Comparison of ENCODE assay signal across 8 mouse cellular contexts in genomic region chr11:33962688-33963407, GRCm38 (mm10). TPM values are rescaled to one million over a fixed set of nuclear protein-coding genes. Genes with fewer than 3 reads are reported as not detected.
DNase-seq lines count a peak whose midpoint lies in the region; ATAC-seq lines count a peak whose summit lies in the region.

Gene Kcnmb1 (plus strand): TSS chr11:33963013.

- no peak within 1 kb of the TSS for H3K9ac ChIP-seq in hindbrain, embryonic 13.5 days
- H3K9ac ChIP-seq in hindbrain, embryonic 16.5 days (ENCODE audit: low read depth, low read length) = no peak within 1 kb of the TSS
- peak within 1 kb of the TSS; percentile 4; the same call in 1 of the 2 replicates for H3K9ac ChIP-seq in heart, embryonic 11.5 days (ENCODE audit: low read depth, low read length)
- no peak within 1 kb of the TSS for H3K9ac ChIP-seq in kidney, embryonic 15.5 days
- no peak within 1 kb of the TSS for H3K9ac ChIP-seq in neural tube, embryonic 12.5 days

- no peak within 1 kb of the TSS for H3K4me3 ChIP-seq in hindbrain, embryonic 13.5 days
- no peak within 1 kb of the TSS for H3K4me3 ChIP-seq in hindbrain, embryonic 16.5 days (ENCODE audit: low read length)
- 0 out of 2 replicates have a peak within 1 kb of the TSS, but pooled peaks have one; percentile 2 for H3K4me3 ChIP-seq in heart, embryonic 11.5 days (ENCODE audit: low read depth, low read length)
- H3K4me3 ChIP-seq in kidney, embryonic 15.5 days (replicated peaks) = no peak within 1 kb of the TSS
- H3K4me3 ChIP-seq in neural tube, embryonic 12.5 days = no peak within 1 kb of the TSS

- H3K36me3 ChIP-seq in hindbrain, embryonic 13.5 days = no peaks in the 10 kb centered on the region
- no peaks in the 10 kb centered on the region for H3K36me3 ChIP-seq in hindbrain, embryonic 16.5 days (ENCODE audit: control insufficient read depth, insufficient read depth, low read length)
- H3K36me3 ChIP-seq in heart, embryonic 11.5 days (ENCODE audit: control insufficient read depth, insufficient read depth, low read length) = no peaks in the 10 kb centered on the region
- H3K36me3 ChIP-seq in kidney, embryonic 15.5 days = no peaks in the 10 kb centered on the region
- no peaks in the 10 kb centered on the region for H3K36me3 ChIP-seq in neural tube, embryonic 12.5 days

- 44% methylated on average over 6 of the region's 6 CpGs for WGBS in hindbrain, embryonic 13.5 days
- WGBS in hindbrain, embryonic 16.5 days = 56% methylated on average over 6 of the region's 6 CpGs
- WGBS in heart, embryonic 11.5 days (ENCODE audit: insufficient replicate concordance) = 11% methylated on average over 6 of the region's 6 CpGs
- 13% methylated on average over 6 of the region's 6 CpGs for WGBS in kidney, embryonic 15.5 days
- 45% methylated on average over 6 of the region's 6 CpGs for whole genome bisulfite sequencing in neural tube, embryonic 12.5 days

- no peak for ATAC-seq in hindbrain, embryonic 13.5 days (ENCODE audit: low FRiP score)
- ATAC-seq in hindbrain, embryonic 16.5 days = no peak
- peak; percentile 67 for ATAC-seq in heart, embryonic 11.5 days (replicated peaks; ENCODE audit: insufficient number of reproducible peaks, low FRiP score, low TSS enrichment)
- ATAC-seq in kidney, embryonic 15.5 days (replicated peaks; ENCODE audit: low FRiP score) = peak; percentile 87
- peak; percentile 13; the same call in 1 of the 2 replicates for ATAC-seq in neural tube, embryonic 12.5 days (ENCODE audit: low FRiP score, low read depth)

- peak within 1 kb of the TSS; percentile 20; the same call in 1 of the 2 replicates for H3K27ac ChIP-seq in hindbrain, embryonic 13.5 days
- no peak within 1 kb of the TSS for H3K27ac ChIP-seq in hindbrain, embryonic 16.5 days (ENCODE audit: low read depth, low read length)
- peak within 1 kb of the TSS; percentile 70 for H3K27ac ChIP-seq in heart, embryonic 11.5 days (ENCODE audit: low read depth, low read length)
- H3K27ac ChIP-seq in kidney, embryonic 15.5 days = peak within 1 kb of the TSS; percentile 62
- no peak within 1 kb of the TSS for H3K27ac ChIP-seq in neural tube, embryonic 12.5 days

- H3K4me1 ChIP-seq in hindbrain, embryonic 13.5 days (replicated peaks) = peaks cover 12% of the 10 kb centered on the region; the same call in 1 of the 2 replicates
- H3K4me1 ChIP-seq in hindbrain, embryonic 16.5 days (ENCODE audit: control insufficient read depth, insufficient read depth, low read depth, low read length) = no peaks in the 10 kb centered on the region
- H3K4me1 ChIP-seq in heart, embryonic 11.5 days (ENCODE audit: control insufficient read depth, insufficient read depth, low read length) = peaks cover 16% of the 10 kb centered on the region
- H3K4me1 ChIP-seq in kidney, embryonic 15.5 days = peaks cover 7% of the 10 kb centered on the region; the same call in 1 of the 2 replicates
- H3K4me1 ChIP-seq in neural tube, embryonic 12.5 days = peaks cover 6% of the 10 kb centered on the region

- H3K27me3 ChIP-seq in hindbrain, embryonic 13.5 days = no peaks in the 10 kb centered on the region
- no peaks in the 10 kb centered on the region for H3K27me3 ChIP-seq in hindbrain, embryonic 16.5 days (replicated peaks; ENCODE audit: control insufficient read depth, insufficient read depth, low read length)
- H3K27me3 ChIP-seq in heart, embryonic 11.5 days (ENCODE audit: control insufficient read depth, insufficient read depth, low read length) = no peaks in the 10 kb centered on the region
- no peaks in the 10 kb centered on the region for H3K27me3 ChIP-seq in kidney, embryonic 15.5 days
- no peaks in the 10 kb centered on the region for H3K27me3 ChIP-seq in neural tube, embryonic 12.5 days (replicated peaks)

- no peak for DNase-seq in MN1 (ENCODE audit: low spot score)
- DNase-seq in thymus, adult 18-20 months = no peak
- no peak for DNase-seq in spleen, adult 18-20 months

- H3K4me2 ChIP-seq in hindbrain, embryonic 13.5 days = no peak within 1 kb of the TSS
- H3K4me2 ChIP-seq in hindbrain, embryonic 16.5 days (ENCODE audit: low read length) = no peak within 1 kb of the TSS
- H3K4me2 ChIP-seq in heart, embryonic 11.5 days = peak within 1 kb of the TSS; percentile 51
- no peak within 1 kb of the TSS for H3K4me2 ChIP-seq in kidney, embryonic 15.5 days
- H3K4me2 ChIP-seq in neural tube, embryonic 12.5 days (replicated peaks) = no peak within 1 kb of the TSS

- no peaks in the 10 kb centered on the region for H3K9me3 ChIP-seq in hindbrain, embryonic 13.5 days
- no peaks in the 10 kb centered on the region for H3K9me3 ChIP-seq in hindbrain, embryonic 16.5 days (ENCODE audit: control insufficient read depth, low read length)
- H3K9me3 ChIP-seq in heart, embryonic 11.5 days (replicated peaks; ENCODE audit: control insufficient read depth, low read length) = no peaks in the 10 kb centered on the region
- no peaks in the 10 kb centered on the region for H3K9me3 ChIP-seq in kidney, embryonic 15.5 days (replicated peaks)
- no peaks in the 10 kb centered on the region for H3K9me3 ChIP-seq in neural tube, embryonic 12.5 days

RNA-seq across cellular contexts. Expression of gene Kcnmb1, which starts in this region (rescaled TPM):
- 0.27 and 0.52 TPM in 2 replicates for polyA plus RNA-seq in hindbrain, embryonic 13.5 days (2015; fragmentation: Nextera tagmentation; extraction: Ambion mirVana)
- polyA plus RNA-seq in hindbrain, embryonic 16.5 days (2015; fragmentation: Nextera tagmentation; extraction: Ambion mirVana) = 0.20 and 0.52 TPM in 2 replicates
- 6.8 and 7.3 TPM in 2 replicates for polyA plus RNA-seq in heart, embryonic 11.5 days (2014; fragmentation: Nextera tagmentation; extraction: Ambion mirVana)
- polyA plus RNA-seq in kidney, embryonic 15.5 days (2015; fragmentation: Nextera tagmentation; extraction: Ambion mirVana) = 0.42 and 0.71 TPM in 2 replicates
- polyA plus RNA-seq in neural tube, embryonic 12.5 days (2016; fragmentation: Nextera tagmentation; extraction: Ambion mirVana) = 0.32 and 0.34 TPM in 2 replicates

Comparison
In these comparisons a context has a peak if more than half of its experiments do, and no peak if none do; other contexts are left out.
1. H3K27ac ChIP-seq: peak in hindbrain, embryonic 13.5 days (single experiment) and heart, embryonic 11.5 days (single experiment); none in hindbrain, embryonic 16.5 days (single experiment) and neural tube, embryonic 12.5 days (single experiment).
2. Peak in ATAC-seq and H3K27ac ChIP-seq in kidney, embryonic 15.5 days; RNA of the gene not detected or under 1 TPM.
3. Peak in ATAC-seq in neural tube, embryonic 12.5 days; RNA of the gene not detected or under 1 TPM.